Mouse (Mus musculus) CH12.LX (cell line): Measurements from ENCODE around the gene Dynlt1f.
"Not testable (repeated sequence)": the region's sequence is repeated elsewhere in the genome, so short reads cannot be mapped to it uniquely, and the experiment has no call there.

Experiments used
- CTCF ChIP-seq, 2 experiments: IDR thresholded peaks in 1 of 2; conservative IDR thresholded peaks in 1 of 2; 2 replicates each; pipeline ENCODE4 v1.5.1; 2011 to 2012; ENCODE audit warnings: low read depth in 2 of 2, low read length in 2 of 2, improper control_type of control experiment in 1 of 2, inconsistent platforms in 1 of 2, mild to moderate bottlenecking in 1 of 2, moderate library complexity in 1 of 2
- KAT2A ChIP-seq: IDR thresholded peaks from 2 replicates; pipeline ENCODE4 v1.6.1; 2012; ENCODE audit warnings: low read length, improper control_type of control experiment, inconsistent platforms; ENCODE audit not compliant: insufficient replicate concordance
- POLR2A ChIP-seq: IDR thresholded peaks from 2 replicates; pipeline ENCODE4 v1.6.1; 2011; ENCODE audit warnings: low read depth, mild to moderate bottlenecking, improper control_type of control experiment, low read length

DNA sequence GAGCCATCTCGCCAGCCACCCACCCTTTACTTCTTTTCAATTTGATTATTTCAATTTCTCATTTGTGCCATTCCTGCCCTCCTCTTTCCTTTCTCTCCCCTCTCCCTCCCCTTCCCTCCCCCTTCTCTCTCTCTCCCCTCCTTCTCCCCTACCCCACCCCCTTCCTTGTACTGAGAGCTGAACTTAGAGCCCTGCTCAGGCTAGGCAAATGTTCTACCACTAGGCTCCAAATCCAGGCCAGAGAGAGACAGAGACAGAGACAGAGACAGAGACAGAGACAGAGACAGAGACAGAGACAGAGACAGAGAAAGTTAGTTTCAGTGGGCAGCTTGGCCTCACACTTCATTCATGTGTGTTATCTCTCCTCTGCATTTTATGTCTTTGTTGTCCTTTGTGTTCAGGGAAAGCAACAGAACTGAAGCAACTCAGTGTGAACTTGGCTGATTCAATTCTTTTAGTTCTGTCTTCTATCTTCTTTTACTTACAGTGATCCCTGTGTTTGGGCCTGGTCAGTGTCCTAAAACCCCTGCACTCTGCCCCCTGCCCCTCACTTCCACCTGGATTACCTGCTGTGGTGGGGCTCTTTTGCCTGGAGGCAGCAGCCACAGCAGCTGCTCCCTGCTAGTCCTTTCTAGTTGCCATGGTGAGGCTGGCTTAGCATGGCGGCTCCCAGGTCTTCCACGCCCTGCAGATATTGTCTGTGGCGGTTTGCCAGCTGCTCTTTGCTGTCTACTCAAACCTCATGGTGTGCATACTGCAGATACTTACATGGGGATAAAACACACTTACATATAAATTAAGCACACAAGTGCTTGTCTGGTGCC lies 29.0 kb upstream of the Dynlt1f start:
- not testable (repeated sequence) for TF ChIP-seq CTCF (conservative IDR thresholded peaks at IDR 0.05 in 1 of 2, IDR thresholded peaks at IDR 0.05 in 1 of 2; ENCODE audit: low read depth in 2 of 2, low read length in 2 of 2); POLR2A; KAT2A
